ENCODE assay signal across 28 mouse cellular contexts in the genomic region with DNA sequence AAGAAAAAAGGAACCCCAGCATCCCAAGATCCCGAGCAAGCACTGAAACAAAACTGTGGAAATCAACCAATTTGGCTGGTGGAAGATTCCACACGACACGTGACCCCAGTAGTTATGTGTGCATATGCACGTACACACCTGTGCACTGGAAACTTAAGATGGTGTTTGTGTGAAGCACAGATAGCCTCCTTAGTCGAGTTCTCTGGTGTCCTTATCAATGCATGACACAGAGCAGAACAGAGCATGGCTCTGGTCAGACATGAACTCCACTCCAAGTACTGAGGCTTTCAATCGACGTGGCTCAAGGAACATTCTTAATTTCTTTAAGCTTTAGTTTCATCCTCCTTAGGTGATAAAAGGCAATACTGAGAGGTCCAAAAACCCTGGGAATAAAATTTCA. TPM values are rescaled to one million over a fixed set of nuclear protein-coding genes. Genes with fewer than 3 reads are reported as not detected.
DNase-seq lines count a peak whose midpoint lies in the region; ATAC-seq and TF ChIP-seq lines count a peak whose summit lies in the region.
"Had no signal": no experiment of that assay in that cellular context is flagged by ENCODE, and none has a peak within 500 bp of the region (broad histone marks: within the 10 kb centered on the region; RNA-seq: fewer than 3 reads in every experiment).

No protein-coding gene starts in this region.

- H3K4me3 ChIP-seq in liver, embryonic 14.5 days (ENCODE audit: insufficient read depth in 1 of 2, low read depth in 2 of 2, low read length in 2 of 2) = no peak overlapping the region
- no peak overlapping the region for H3K4me3 ChIP-seq in liver, postnatal 0 days (ENCODE audit: low read depth, low read length)
- no peak overlapping the region for H3K4me3 ChIP-seq in MEL (ENCODE audit: control insufficient read depth in 1 of 2, insufficient read depth in 1 of 2, low read depth in 2 of 2, low read length in 2 of 2)
- no peak overlapping the region for H3K4me3 ChIP-seq in liver, embryonic 16.5 days (ENCODE audit: low read depth, low read length)
- H3K4me3 ChIP-seq: embryonic facial prominence, embryonic 10.5 days; embryonic facial prominence, embryonic 13.5 days; erythroblast, embryonic 14.5 days; forebrain, embryonic 12.5 days; forebrain, embryonic 15.5 days had no signal

- TF ChIP-seq POLR2A in MEL (IDR thresholded peaks at IDR 0.05; ENCODE audit: control insufficient read depth in 1 of 2, insufficient read depth in 1 of 2, low read depth in 1 of 2, low read length in 2 of 2, poor library complexity in 1 of 2) = no peak

- H3K27me3 ChIP-seq in liver, embryonic 14.5 days (ENCODE audit: control insufficient read depth, insufficient read depth, low read length) = peaks cover 32% of the 10 kb centered on the region
- H3K27me3 ChIP-seq in liver, postnatal 0 days (ENCODE audit: insufficient read depth, low read length) = peaks cover 37% of the 10 kb centered on the region
- H3K27me3 ChIP-seq in MEL (ENCODE audit: control insufficient read depth in 1 of 2, insufficient read depth in 2 of 2, low read length in 2 of 2) = no peaks in the 10 kb centered on the region
- H3K27me3 ChIP-seq in liver, embryonic 16.5 days (ENCODE audit: control insufficient read depth, insufficient read depth, low read depth, low read length) = peaks cover 35% of the 10 kb centered on the region

- no peak for TF ChIP-seq CTCF in liver, embryonic 14.5 days (IDR thresholded peaks at IDR 0.05; ENCODE audit: low read depth)
- no peak for TF ChIP-seq CTCF in liver, postnatal 0 days (IDR thresholded peaks at IDR 0.05; ENCODE audit: low read depth)
- no peak for TF ChIP-seq CTCF in MEL (IDR thresholded peaks at IDR 0.05 in 2 of 3, conservative IDR thresholded peaks at IDR 0.05 in 1 of 3; ENCODE audit: control insufficient read depth in 1 of 3, insufficient read depth in 1 of 3, low read depth in 2 of 3, low read length in 3 of 3, poor library complexity in 1 of 3, severe bottlenecking in 1 of 3)

- no peaks in the 10 kb centered on the region for H3K36me3 ChIP-seq in liver, embryonic 14.5 days (replicated peaks; ENCODE audit: control insufficient read depth, insufficient read depth, low read depth)
- no peaks in the 10 kb centered on the region for H3K36me3 ChIP-seq in liver, postnatal 0 days (replicated peaks; ENCODE audit: insufficient read depth, low read length)
- peaks cover 0 to 39% of the 10 kb centered on the region in 2 experiments; a peak in 2 of 4 replicates for H3K36me3 ChIP-seq in MEL (ENCODE audit: control insufficient read depth in 1 of 2, insufficient read depth in 2 of 2, low read length in 2 of 2)
- H3K36me3 ChIP-seq in liver, embryonic 16.5 days (ENCODE audit: control insufficient read depth, insufficient read depth) = no peaks in the 10 kb centered on the region
- H3K36me3 ChIP-seq: embryonic facial prominence, embryonic 10.5 days; embryonic facial prominence, embryonic 13.5 days; forebrain, embryonic 12.5 days; forebrain, embryonic 15.5 days had no signal

- H3K9me3 ChIP-seq in liver, embryonic 14.5 days (ENCODE audit: control insufficient read depth, low read length) = no peaks in the 10 kb centered on the region
- H3K9me3 ChIP-seq in liver, postnatal 0 days (ENCODE audit: low read length) = no peaks in the 10 kb centered on the region
- H3K9me3 ChIP-seq in MEL (replicated peaks; ENCODE audit: insufficient read depth, low read length) = no peaks in the 10 kb centered on the region
- H3K9me3 ChIP-seq in liver, embryonic 16.5 days (replicated peaks; ENCODE audit: control insufficient read depth, low read length) = no peaks in the 10 kb centered on the region
- H3K9me3 ChIP-seq: embryonic facial prominence, embryonic 10.5 days; embryonic facial prominence, embryonic 13.5 days; forebrain, embryonic 12.5 days; forebrain, embryonic 15.5 days had no signal

- peak in 1 of 3 experiments; percentile 36 for DNase-seq in liver, embryonic 14.5 days (ENCODE audit: low read depth in 3 of 3, low spot score in 3 of 3)
- no peak for DNase-seq in liver, postnatal 0 days
- peak; percentile 52 for DNase-seq in MEL (ENCODE audit: low read depth, low spot score)
- peak; percentile 8 for DNase-seq in naive thymus-derived CD4-positive, alpha-beta T cell, adult 2 months (ENCODE audit: low read depth)
- DNase-seq in frontal cortex, postnatal 25 days (ENCODE audit: low spot score in 2 of 2) = no peak
- DNase-seq: adrenal gland, adult 8-10 months; adrenal gland, postnatal 25 days; cerebellum, adult 11-12 months; cerebellum, adult 8-10 months; cerebellum, postnatal 10 days; cerebellum, postnatal 36 days; embryo, embryonic 11 days; gastrocnemius, postnatal 10 days; gastrocnemius, postnatal 36 days; heart, adult 11 months; heart, postnatal 10 days; heart, postnatal 4 days had no signal

- ATAC-seq in liver, embryonic 14.5 days (ENCODE audit: insufficient read depth) = peak; percentile 54; the same call in 1 of the 2 replicates
- no peak for ATAC-seq in liver, postnatal 0 days
- ATAC-seq in liver, embryonic 16.5 days (ENCODE audit: low read depth) = peak; percentile 45
- ATAC-seq: activated CD4-positive, CD25-positive, alpha-beta regulatory T cell, adult 4 months; CD4-positive, CD25-positive, alpha-beta regulatory T cell, adult 4 months; forebrain, embryonic 15.5 days; hindbrain, postnatal 0 days had no signal

- H3K4me2 ChIP-seq in liver, embryonic 14.5 days (ENCODE audit: low read depth) = no peak overlapping the region
- H3K4me2 ChIP-seq in liver, postnatal 0 days (ENCODE audit: low read depth, low read length) = no peak overlapping the region
- H3K4me2 ChIP-seq in liver, embryonic 16.5 days (ENCODE audit: low read depth, low read length) = no peak overlapping the region
- H3K4me2 ChIP-seq: embryonic facial prominence, embryonic 13.5 days; forebrain, embryonic 12.5 days; forebrain, embryonic 15.5 days; heart, embryonic 11.5 days; hindbrain, embryonic 14.5 days had no signal

- no peaks in the 10 kb centered on the region; the same call in 1 of the 2 replicates for H3K79me2 ChIP-seq in MEL (ENCODE audit: control insufficient read depth, insufficient read depth, low read length, poor library complexity)

- H3K9ac ChIP-seq in liver, embryonic 14.5 days (replicated peaks) = no peak overlapping the region
- H3K9ac ChIP-seq in liver, postnatal 0 days (replicated peaks) = no peak overlapping the region
- no peak overlapping the region for H3K9ac ChIP-seq in MEL (ENCODE audit: control insufficient read depth, low read depth, low read length, poor library complexity, severe bottlenecking)
- H3K9ac ChIP-seq in liver, embryonic 16.5 days (ENCODE audit: low read depth, low read length) = no peak overlapping the region
- H3K9ac ChIP-seq: embryonic facial prominence, embryonic 13.5 days; forebrain, embryonic 12.5 days; forebrain, embryonic 15.5 days; hindbrain, embryonic 14.5 days had no signal

- no peak overlapping the region for H3K27ac ChIP-seq in liver, embryonic 14.5 days
- H3K27ac ChIP-seq in liver, postnatal 0 days (ENCODE audit: low read depth) = no peak overlapping the region
- no peak overlapping the region for H3K27ac ChIP-seq in MEL (ENCODE audit: control insufficient read depth, low read depth, low read length)
- no peak overlapping the region for H3K27ac ChIP-seq in liver, embryonic 16.5 days (ENCODE audit: low read length)
- H3K27ac ChIP-seq: embryonic facial prominence, embryonic 10.5 days; embryonic facial prominence, embryonic 13.5 days; forebrain, embryonic 15.5 days; hindbrain, postnatal 0 days had no signal

- 22% methylated on average over 7 of the region's 7 CpGs for WGBS in liver, embryonic 14.5 days (ENCODE audit: insufficient replicate concordance)
- 67% methylated on average over 7 of the region's 7 CpGs for WGBS in liver, postnatal 0 days (ENCODE audit: insufficient replicate concordance)
- 27% methylated on average over 7 of the region's 7 CpGs for WGBS in liver, embryonic 16.5 days (ENCODE audit: insufficient replicate concordance)

- no peak for TF ChIP-seq RAD21 in MEL (IDR thresholded peaks at IDR 0.05; ENCODE audit: low read depth, low read length)

- peaks cover 5 to 20% of the 10 kb centered on the region in 2 experiments; a peak in 3 of 4 replicates for H3K4me1 ChIP-seq in liver, embryonic 14.5 days (replicated peaks; ENCODE audit: control insufficient read depth in 2 of 2, insufficient read depth in 2 of 2, low read length in 1 of 2)
- H3K4me1 ChIP-seq in liver, postnatal 0 days (ENCODE audit: insufficient read depth) = peaks cover 31% of the 10 kb centered on the region
- H3K4me1 ChIP-seq in MEL (ENCODE audit: control insufficient read depth in 1 of 2, insufficient read depth in 2 of 2, low read length in 2 of 2) = peaks cover 38 to 65% of the 10 kb centered on the region in 2 experiments
- peaks cover 41% of the 10 kb centered on the region for H3K4me1 ChIP-seq in liver, embryonic 16.5 days (ENCODE audit: control insufficient read depth, low read depth, low read length)

- peak; percentile 63 for TF ChIP-seq EP300 in liver, embryonic 14.5 days (IDR thresholded peaks at IDR 0.05; ENCODE audit: low read depth)
- no peak for TF ChIP-seq EP300 in liver, postnatal 0 days (IDR thresholded peaks at IDR 0.05; ENCODE audit: low read depth)
- peak; percentile 24 to 57; a peak in 2 of 4 replicates for TF ChIP-seq EP300 in MEL (IDR thresholded peaks at IDR 0.05; ENCODE audit: low read depth in 1 of 2, low read length in 2 of 2)

RNA-seq across cellular contexts. Expression of a gene that starts 5.1 kb away (rescaled TPM):
- polyA plus RNA-seq in liver, embryonic 14.5 days (2012; rRNA removed) = 0.44 and 0.93 TPM in 2 replicates
- 0.05 and 0.28 TPM in 2 replicates for polyA plus RNA-seq in liver, embryonic 14.5 days (2014; fragmentation: Nextera tagmentation; extraction: Ambion mirVana)
- 0.05 and 0.08 TPM in 2 replicates for polyA plus RNA-seq in liver, postnatal 0 days (2015; fragmentation: Nextera tagmentation; extraction: Ambion mirVana)
- 1.8 and 2.0 TPM in 2 replicates for total RNA-seq in MEL (2012; rRNA removed)
- 1 to 10 TPM in 1 of 2 experiments, not detected in 1; 6.8 TPM for polyA plus RNA-seq in MEL (2012; ENCODE audit: insufficient read depth in 1 of 2, insufficient read length in 2 of 2, low read depth in 1 of 2, low replicate concordance in 2 of 2, missing spikeins in 1 of 2)
- polyA plus RNA-seq in liver, embryonic 16.5 days (2015; fragmentation: Nextera tagmentation; extraction: Ambion mirVana) = 0.20 and 0.27 TPM in 2 replicates
- polyA plus RNA-seq: erythroblast, embryonic 14.5 days had no signal

RNA-seq across cellular contexts. Expression of a gene that starts 18.3 kb away (rescaled TPM):
- 1.3 and 1.4 TPM in 2 replicates for polyA plus RNA-seq in liver, embryonic 14.5 days (2012; rRNA removed)
- polyA plus RNA-seq in liver, embryonic 14.5 days (2014; fragmentation: Nextera tagmentation; extraction: Ambion mirVana) = 1.5 TPM in 2 replicates
- 1.7 and 1.8 TPM in 2 replicates for polyA plus RNA-seq in liver, postnatal 0 days (2015; fragmentation: Nextera tagmentation; extraction: Ambion mirVana)
- 2.0 and 3.9 TPM in 2 replicates for total RNA-seq in MEL (2012; rRNA removed)
- 1 to 10 TPM in 1 of 2 experiments, not detected in 1; 6.2 TPM for polyA plus RNA-seq in MEL (2012; ENCODE audit: insufficient read depth in 1 of 2, insufficient read length in 2 of 2, low read depth in 1 of 2, low replicate concordance in 2 of 2, missing spikeins in 1 of 2)
- polyA plus RNA-seq in liver, embryonic 16.5 days (2015; fragmentation: Nextera tagmentation; extraction: Ambion mirVana) = 2.0 and 2.2 TPM in 2 replicates

RNA-seq across cellular contexts. Expression of a gene that starts 45.6 kb away (rescaled TPM):
- 0.42 and 0.57 TPM in 2 replicates for polyA plus RNA-seq in liver, embryonic 14.5 days (2012; rRNA removed)
- polyA plus RNA-seq in liver, embryonic 14.5 days (2014; fragmentation: Nextera tagmentation; extraction: Ambion mirVana) = 0.14 and 0.35 TPM in 2 replicates
- 0.25 and 0.48 TPM in 2 replicates for polyA plus RNA-seq in liver, postnatal 0 days (2015; fragmentation: Nextera tagmentation; extraction: Ambion mirVana)
- 30.2 and 41.2 TPM in 2 replicates for total RNA-seq in MEL (2012; rRNA removed)
- 10 to 100 TPM in 1 of 2 experiments, not detected in 1; 41.5 TPM for polyA plus RNA-seq in MEL (2012; ENCODE audit: insufficient read depth in 1 of 2, insufficient read length in 2 of 2, low read depth in 1 of 2, low replicate concordance in 2 of 2, missing spikeins in 1 of 2)
- 1.8 and 2.9 TPM in 2 replicates for polyA plus RNA-seq in liver, embryonic 16.5 days (2015; fragmentation: Nextera tagmentation; extraction: Ambion mirVana)
- total RNA-seq: gastrocnemius, postnatal 36 days had no signal

RNA-seq across cellular contexts. Expression of a gene that starts 47.1 kb away (rescaled TPM):
- 16.9 and 20.4 TPM in 2 replicates for polyA plus RNA-seq in liver, embryonic 14.5 days (2012; rRNA removed)
- 18.0 and 19.5 TPM in 2 replicates for polyA plus RNA-seq in liver, embryonic 14.5 days (2014; fragmentation: Nextera tagmentation; extraction: Ambion mirVana)
- polyA plus RNA-seq in liver, postnatal 0 days (2015; fragmentation: Nextera tagmentation; extraction: Ambion mirVana) = 20.3 and 22.3 TPM in 2 replicates
- 72.4 and 76.9 TPM in 2 replicates for total RNA-seq in MEL (2012; rRNA removed)
- 100 to 1,000 TPM in 1 of 2 experiments, not detected in 1; 124 TPM for polyA plus RNA-seq in MEL (2012; ENCODE audit: insufficient read depth in 1 of 2, insufficient read length in 2 of 2, low read depth in 1 of 2, low replicate concordance in 2 of 2, missing spikeins in 1 of 2)
- polyA plus RNA-seq in liver, embryonic 16.5 days (2015; fragmentation: Nextera tagmentation; extraction: Ambion mirVana) = 29.6 TPM in 2 replicates

Comparison
In these comparisons a context has a peak if more than half of its experiments do, and no peak if none do; other contexts are left out.
1. DNase-seq: peak in MEL (single experiment) and naive thymus-derived CD4-positive, alpha-beta T cell, adult 2 months (single experiment); none in liver, postnatal 0 days (single experiment) and frontal cortex, postnatal 25 days (0 of 2).